Mouse (Mus musculus) lung, postnatal 36 days (tissue): ENCODE results near the gene Hs6st2.

Experiments
- DNase-seq: peaks from one replicate; pipeline ENCODE4 v3.0.0; 2022; ENCODE audit warnings: mixed read lengths

Hs6st2 gene

GRCm38 (mm10) chrX:51681756-51682155 is at the start of gene Hs6st2:
Gene Hs6st2, minus strand, starts transcription at chrX:51681856.
- DNase-seq: no peak

GRCm38 (mm10) chrX:51714086-51714745 is 32.6 kb upstream of the Hs6st2 start:
- no peak for DNase-seq

GRCm38 (mm10) chrX:51712996-51713395 is 31.3 kb upstream of the Hs6st2 start:
- no peak for DNase-seq

GRCm38 (mm10) chrX:51702823-51703222 is 21.2 kb upstream of the Hs6st2 start:
- no peak for DNase-seq

GRCm38 (mm10) chrX:51699079-51699478 is 17.4 kb upstream of the Hs6st2 start:
- DNase-seq: no peak

GRCm38 (mm10) chrX:51686048-51686949 is 4.6 kb upstream of the Hs6st2 start:
- DNase-seq: no peak

GRCm38 (mm10) chrX:51684336-51685056 is 2.8 kb upstream of the Hs6st2 start:
- no peak for DNase-seq

- no peak for DNase-seq
Measured at GRCm38 (mm10) chrX:51681170-51681667, 437 bp downstream of the Hs6st2 start.

- DNase-seq: no peak
Measured at GRCm38 (mm10) chrX:51680428-51681169, 1.1 kb downstream of the Hs6st2 start.

GRCm38 (mm10) chrX:51679601-51680427 is 1.8 kb downstream of the Hs6st2 start:
- DNase-seq: peak; percentile 4

- no peak for DNase-seq
Measured at GRCm38 (mm10) chrX:51658236-51658635, 23.4 kb downstream of the Hs6st2 start.

GRCm38 (mm10) chrX:51642661-51643257 is 38.9 kb downstream of the Hs6st2 start:
- no peak for DNase-seq

- no peak for DNase-seq
Measured at GRCm38 (mm10) chrX:51635756-51636155, 45.9 kb downstream of the Hs6st2 start.

- DNase-seq: no peak
Measured at GRCm38 (mm10) chrX:51631376-51631775, 50.3 kb downstream of the Hs6st2 start.

GRCm38 (mm10) chrX:51614384-51615004 is 67.2 kb downstream of the Hs6st2 start:
- DNase-seq: no peak

GRCm38 (mm10) chrX:51610743-51611142 is 70.9 kb downstream of the Hs6st2 start:
- DNase-seq: no peak

GRCm38 (mm10) chrX:51606231-51606863 is 75.3 kb downstream of the Hs6st2 start:
- no peak for DNase-seq

GRCm38 (mm10) chrX:51592751-51593150 is 88.9 kb downstream of the Hs6st2 start:
- DNase-seq: no peak

- no peak for DNase-seq
Measured at GRCm38 (mm10) chrX:51590448-51591010, 91.1 kb downstream of the Hs6st2 start.

- no peak for DNase-seq
Measured at GRCm38 (mm10) chrX:51585444-51585843, 96.2 kb downstream of the Hs6st2 start.
